Mouse (Mus musculus) C3H10T1/2 (cell line): ENCODE results near the gene 4933402D24Rik. TPM values are rescaled to one million over a fixed set of nuclear protein-coding genes. Genes with fewer than 3 reads are reported as not detected.

ENCODE experiments used
- polyA plus RNA-seq, 2 experiments: library from polyadenylated mRNA; unstranded; fragments of >200 nt; fragmentation: generic; extraction: Trizol; gene quantifications; one replicate each; pipeline ENCODE4 v1.2.1; 2012; ENCODE audit warnings: missing spikeins in 2 of 2

The 4933402D24Rik gene
- under 1 TPM in 1 of 2 experiments, not detected in 1; 0.05 TPM for polyA plus RNA-seq

DNA sequence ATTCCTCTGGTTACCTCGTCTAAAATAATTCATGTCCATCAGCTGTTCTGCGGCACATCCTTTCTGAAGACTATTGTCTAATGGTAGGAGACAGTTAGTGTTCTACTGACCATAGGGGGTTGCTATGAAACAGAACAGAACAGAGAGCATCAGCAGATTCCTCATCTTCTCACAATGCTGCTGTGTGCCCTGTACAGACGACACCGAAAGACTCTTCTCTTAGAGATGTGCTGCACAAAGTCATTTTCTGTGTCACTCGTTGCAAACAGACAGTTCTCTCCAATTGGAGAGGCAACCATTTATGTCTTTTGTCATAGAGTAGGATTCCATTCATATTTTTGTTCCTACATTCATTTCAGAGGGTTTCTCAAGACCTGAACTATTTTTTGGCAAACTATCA, at the start of gene 4933402D24Rik:
4933402D24Rik (minus strand) TSS at position 101 of the 400 bp plus-strand sequence.

DNA sequence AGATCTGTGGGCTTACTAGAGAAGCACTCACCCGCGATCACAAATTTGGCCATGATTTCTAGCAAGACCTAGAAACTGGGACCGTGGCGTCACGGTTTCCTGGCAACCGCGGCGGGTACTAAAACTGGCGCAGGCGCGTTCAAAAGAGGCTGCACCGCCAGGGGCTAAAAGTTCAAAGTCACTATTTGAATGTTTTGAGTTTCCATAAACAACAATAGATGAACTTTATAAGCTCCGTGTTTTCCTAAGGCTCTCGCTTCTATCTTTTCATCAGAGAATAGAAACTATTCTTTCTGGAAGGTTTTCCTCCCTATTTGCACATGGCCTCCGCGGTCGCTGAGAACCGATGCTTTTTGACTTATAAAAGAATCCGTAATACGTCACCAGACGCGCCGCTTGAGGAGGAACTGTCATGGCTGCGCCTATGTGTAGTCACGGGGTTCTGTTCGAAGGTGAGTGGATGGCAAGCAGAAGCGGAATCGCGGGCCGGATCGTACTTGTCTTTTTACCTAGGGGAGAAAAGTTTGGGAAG, 38.8 kb downstream of the 4933402D24Rik start, which contains the start of the genes Mdh1b and Fastkd2:
Mdh1b (minus strand) TSS at position 79 of the 532 bp plus-strand sequence.
Fastkd2 (plus strand) TSS at position 375 of the 532 bp plus-strand sequence.

Other genes starting within 250 kb of the 4933402D24Rik start
- not detected for gene Gm39653, start 153.3 kb downstream of the 4933402D24Rik start, polyA plus RNA-seq
- not detected for gene Dytn, start 82.3 kb downstream of the 4933402D24Rik start, polyA plus RNA-seq
- under 1 TPM in 1 of 2 experiments, not detected in 1; 0.06 TPM for gene Mdh1b, start 38.9 kb downstream of the 4933402D24Rik start, polyA plus RNA-seq
- 10 to 100 TPM in 1 of 2 experiments, 1 to 10 TPM in 1; 1.7 to 12.8 TPM for gene Fastkd2, start 38.7 kb downstream of the 4933402D24Rik start, polyA plus RNA-seq